In the genomic region with DNA sequence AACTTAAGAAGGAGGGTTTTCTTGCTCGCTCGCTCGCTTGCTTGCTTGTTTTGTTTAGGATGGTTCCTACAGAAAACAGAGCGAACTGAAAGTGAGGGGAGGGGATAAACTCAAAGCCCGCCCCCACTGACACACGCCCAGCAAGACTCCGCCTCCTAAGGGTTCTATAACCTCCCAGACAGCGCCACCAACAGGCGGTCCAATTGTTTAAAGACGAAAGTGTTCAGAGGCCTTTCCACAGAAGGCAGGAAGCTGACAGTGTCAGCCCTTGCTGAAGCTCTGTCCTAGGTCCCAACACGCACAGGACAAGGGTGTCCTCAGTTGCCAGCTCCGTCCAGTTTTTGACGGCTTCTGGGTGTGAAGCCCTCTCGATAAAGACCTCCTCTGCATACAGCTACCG, we compare ENCODE assay signal across 9 mouse cellular contexts. TPM values are rescaled to one million over a fixed set of nuclear protein-coding genes. Genes with fewer than 3 reads are reported as not detected.
DNase-seq lines count a peak whose midpoint lies in the region; ATAC-seq and TF ChIP-seq lines count a peak whose summit lies in the region.
"Had no signal": no experiment of that assay in that cellular context is flagged by ENCODE, and none has a peak within 500 bp of the region (broad histone marks: within the 10 kb centered on the region; RNA-seq: fewer than 3 reads in every experiment).

No protein-coding gene starts in this region.

- intact Hi-C loops in left cerebral cortex, postnatal 4 days (cut with DNase I): no loop called here

- no peak for TF ChIP-seq POLR2A in bone marrow, adult 2 months (IDR thresholded peaks at IDR 0.05; ENCODE audit: borderline replicate concordance, control insufficient read depth, low read depth, low read length)

- no peak overlapping the region for H3K4me2 ChIP-seq in forebrain, embryonic 15.5 days (replicated peaks)

- H3K27ac ChIP-seq in forebrain, embryonic 10.5 days: no peak overlapping the region
- no peak overlapping the region for H3K27ac ChIP-seq in forebrain, embryonic 15.5 days (replicated peaks)
- H3K27ac ChIP-seq in bone marrow, adult 2 months (ENCODE audit: control insufficient read depth, insufficient read depth, low read depth, low read length, poor library complexity): no peak overlapping the region

- H3K27me3 ChIP-seq in forebrain, embryonic 10.5 days (ENCODE audit: poor library complexity, severe bottlenecking): no peaks in the 10 kb centered on the region
- no peaks in the 10 kb centered on the region for H3K27me3 ChIP-seq in forebrain, embryonic 15.5 days

- H3K9ac ChIP-seq in forebrain, embryonic 15.5 days (replicated peaks): no peak overlapping the region

- H3K9me3 ChIP-seq in forebrain, embryonic 10.5 days: no peaks in the 10 kb centered on the region
- no peaks in the 10 kb centered on the region for H3K9me3 ChIP-seq in forebrain, embryonic 15.5 days

- peaks cover 19% of the 10 kb centered on the region for H3K4me1 ChIP-seq in forebrain, embryonic 10.5 days
- 0 out of 2 replicates have a peak, but pooled peaks cover 6% of the 10 kb centered on the region for H3K4me1 ChIP-seq in forebrain, embryonic 15.5 days
- H3K4me1 ChIP-seq in bone marrow, adult 2 months (ENCODE audit: control insufficient read depth, insufficient read depth, low read length): peaks cover 1% of the 10 kb centered on the region; the same call in 1 of the 2 replicates

- whole genome bisulfite sequencing in forebrain, embryonic 10.5 days: 29% methylated on average over 15 of the region's 15 CpGs
- 28% methylated on average over 15 of the region's 15 CpGs for WGBS in forebrain, embryonic 15.5 days
- WGBS in bone marrow, adult 2 months: 10% methylated on average over 15 of the region's 15 CpGs

- peak; percentile 84 for TF ChIP-seq CTCF in bone marrow, adult 2 months (IDR thresholded peaks at IDR 0.05; ENCODE audit: control insufficient read depth, insufficient read depth, low read length)

- no peak for ATAC-seq in forebrain, embryonic 15.5 days (replicated peaks)
- ATAC-seq in inflammation-experienced regulatory T-cells, adult 6 months: peak; percentile 99

- H3K4me3 ChIP-seq in forebrain, embryonic 10.5 days: peak overlapping the region; percentile 5
- no peak overlapping the region for H3K4me3 ChIP-seq in forebrain, embryonic 15.5 days
- H3K4me3 ChIP-seq in bone marrow, adult 2 months (replicated peaks; ENCODE audit: control insufficient read depth, low read depth, low read length): peak overlapping the region; percentile 40

- DNase-seq in forebrain, embryonic 10.5 days (ENCODE audit: extremely low spot score, low spot score): peak; percentile 49
- DNase-seq in frontal cortex, postnatal 36 days (ENCODE audit: low spot score in 2 of 2): peak; percentile 33 to 35
- DNase-seq in left cerebral cortex, postnatal 4 days: peak; percentile 55
- DNase-seq in mesoderm, embryonic 11.5 days (ENCODE audit: low read depth, low spot score): peak; percentile 64
- DNase-seq in spleen, postnatal 36 days (ENCODE audit: low spot score in 2 of 2): peak; percentile 86 to 90

- no peaks in the 10 kb centered on the region for H3K36me3 ChIP-seq in forebrain, embryonic 10.5 days (replicated peaks)
- H3K36me3 ChIP-seq in forebrain, embryonic 15.5 days: no peaks in the 10 kb centered on the region

RNA-seq across cellular contexts. Expression of a gene that starts 23.2 kb away (rescaled TPM):
- polyA plus RNA-seq in forebrain, embryonic 10.5 days (2016; fragmentation: Nextera tagmentation; extraction: Ambion mirVana): not detected in 2 replicates
- polyA plus RNA-seq in forebrain, embryonic 15.5 days (2015; fragmentation: Nextera tagmentation; extraction: Ambion mirVana): not detected in 2 replicates
- not detected in 2 replicates for polyA plus RNA-seq in bone marrow, adult 2 months (2011; ENCODE audit: insufficient read depth, insufficient read length, low replicate concordance, missing spikeins)
- not detected for polyA plus RNA-seq in inflammation-experienced regulatory T-cells, adult 6 months (2017; shearing (Covaris generic))
- not detected for total RNA-seq in left cerebral cortex, postnatal 4 days (2021)
- polyA plus RNA-seq: neural tube, embryonic 14.5 days had no signal

RNA-seq across cellular contexts. Expression of a gene that starts 29.0 kb away (rescaled TPM):
- polyA plus RNA-seq in forebrain, embryonic 10.5 days (2016; fragmentation: Nextera tagmentation; extraction: Ambion mirVana): 0.90 and 1.0 TPM in 2 replicates
- 0.98 and 1.1 TPM in 2 replicates for polyA plus RNA-seq in forebrain, embryonic 15.5 days (2015; fragmentation: Nextera tagmentation; extraction: Ambion mirVana)
- polyA plus RNA-seq in bone marrow, adult 2 months (2011; ENCODE audit: insufficient read depth, insufficient read length, low replicate concordance, missing spikeins): 2.7 and 6.0 TPM in 2 replicates
- polyA plus RNA-seq in inflammation-experienced regulatory T-cells, adult 6 months (2017; shearing (Covaris generic)): 10 to 100 TPM; 23.3 to 30.2 (median 30.0) TPM
- total RNA-seq in left cerebral cortex, postnatal 4 days (2021): 1 to 10 TPM in 1 of 2 experiments, under 1 TPM in 1; 0.74 to 1.4 TPM

RNA-seq across cellular contexts. Expression of a gene that starts 30.0 kb away (rescaled TPM):
- 3.5 TPM in 2 replicates for polyA plus RNA-seq in forebrain, embryonic 10.5 days (2016; fragmentation: Nextera tagmentation; extraction: Ambion mirVana)
- polyA plus RNA-seq in forebrain, embryonic 15.5 days (2015; fragmentation: Nextera tagmentation; extraction: Ambion mirVana): 2.7 and 3.4 TPM in 2 replicates
- polyA plus RNA-seq in bone marrow, adult 2 months (2011; ENCODE audit: insufficient read depth, insufficient read length, low replicate concordance, missing spikeins): 2.9 and 6.3 TPM in 2 replicates
- polyA plus RNA-seq in inflammation-experienced regulatory T-cells, adult 6 months (2017; shearing (Covaris generic)): under 1 TPM in 2 of 3 experiments, not detected in 1; 0.29 to 0.54 TPM
- 10 to 100 TPM; 12.5 to 12.8 TPM for total RNA-seq in left cerebral cortex, postnatal 4 days (2021)

Comparison
In these comparisons a context has a peak if more than half of its experiments do, and no peak if none do; other contexts are left out.
1. DNase-seq: peak in every context shown above with its lines; median percentile 88 in spleen, postnatal 36 days; 64 in mesoderm, embryonic 11.5 days; 55 in left cerebral cortex, postnatal 4 days; 49 in forebrain, embryonic 10.5 days; 34 in frontal cortex, postnatal 36 days.